Mouse (Mus musculus): ENCODE results near the gene Slc12a9.
"Not testable (repeated sequence)": the region's sequence is repeated elsewhere in the genome, so short reads cannot be mapped to it uniquely, and the experiment has no call there.

The Slc12a9 gene

GRCm38 (mm10) chr5:137286655-137287031 lies 46.8 kb downstream of the Slc12a9 start:
- peak; percentile 89 for DNase-seq

GRCm38 (mm10) chr5:137285986-137286385 lies 47.4 kb downstream of the Slc12a9 start:
- no peak for DNase-seq

- peak; percentile 47 for DNase-seq
Measured at GRCm38 (mm10) chr5:137285045-137285444, 48.4 kb downstream of the Slc12a9 start.

- not testable (repeated sequence) for DNase-seq
Measured at GRCm38 (mm10) chr5:137284411-137284810, 49.0 kb downstream of the Slc12a9 start.

GRCm38 (mm10) chr5:137277360-137278342 lies 55.7 kb downstream of the Slc12a9 start:
- peak; percentile 39 for DNase-seq

GRCm38 (mm10) chr5:137268131-137268910 lies 65.1 kb downstream of the Slc12a9 start:
- DNase-seq: peak; percentile 70

GRCm38 (mm10) chr5:137264787-137265186 lies 68.6 kb downstream of the Slc12a9 start:
- DNase-seq: no peak

Measured in thymus, postnatal 25 days (tissue).